Mouse (Mus musculus) right cerebral cortex, postnatal 10 days (tissue): Measurements from ENCODE around the gene Armc9.

Experiments used
- DNase-seq, 2 experiments: peaks; one replicate each; pipeline ENCODE4 v3.0.0; 2021; ENCODE audit warnings: low spot score in 2 of 2

Armc9 gene

GRCm38 (mm10) chr1:86154133-86154823, at the start of gene Armc9:
TSS of gene Armc9 (plus strand) at chr1:86154780.
- DNase-seq: peak; percentile 98 to 99

DNA sequence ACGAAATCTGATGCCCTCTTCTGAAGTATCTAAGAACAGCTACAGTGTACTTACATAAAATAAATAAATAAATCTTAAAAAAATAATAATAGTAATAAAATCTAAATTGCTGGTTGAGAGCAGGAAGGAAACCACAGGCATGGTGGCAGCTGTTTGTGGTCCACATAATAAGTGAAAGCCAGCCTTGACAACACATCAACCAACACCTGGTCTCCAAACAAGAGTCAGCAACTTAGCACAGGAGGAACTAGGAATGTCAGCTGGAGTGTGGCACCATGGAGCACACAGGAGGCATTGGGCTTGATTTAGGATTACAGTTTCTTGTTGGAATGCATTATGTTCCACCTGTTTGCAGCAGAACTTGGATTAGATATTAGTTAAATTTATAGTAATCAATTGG, 49.5 kb upstream of the Armc9 start:
- DNase-seq: no peak

GRCm38 (mm10) chr1:86111779-86112178, 42.8 kb upstream of the Armc9 start, which contains the start of gene Htr2b:
TSS of gene Htr2b (minus strand) at chr1:86111970.
- DNase-seq: peak; percentile 71 to 72

DNA sequence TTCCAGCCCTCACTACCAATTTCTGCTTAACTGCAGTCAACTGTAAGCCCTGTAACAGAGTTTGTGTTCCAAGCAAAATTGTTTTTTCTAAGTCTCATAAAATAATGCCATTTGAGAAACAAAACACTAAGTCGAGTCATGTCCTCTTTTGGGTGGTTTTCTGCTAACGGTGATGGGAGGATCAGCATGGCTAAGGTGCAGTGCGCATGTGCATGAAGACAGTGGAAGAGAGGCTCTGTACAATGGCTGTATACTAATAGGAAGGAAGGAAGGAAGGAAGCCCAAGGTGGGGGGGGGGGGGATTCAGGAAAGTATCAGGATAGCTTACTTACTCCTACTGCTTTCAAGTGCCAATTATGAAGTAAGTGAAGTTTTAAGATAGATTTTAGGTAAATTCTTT, 40.4 kb upstream of the Armc9 start:
- DNase-seq: no peak

- no peak for DNase-seq
Measured at GRCm38 (mm10) chr1:86119549-86119948, 35.0 kb upstream of the Armc9 start.

DNA sequence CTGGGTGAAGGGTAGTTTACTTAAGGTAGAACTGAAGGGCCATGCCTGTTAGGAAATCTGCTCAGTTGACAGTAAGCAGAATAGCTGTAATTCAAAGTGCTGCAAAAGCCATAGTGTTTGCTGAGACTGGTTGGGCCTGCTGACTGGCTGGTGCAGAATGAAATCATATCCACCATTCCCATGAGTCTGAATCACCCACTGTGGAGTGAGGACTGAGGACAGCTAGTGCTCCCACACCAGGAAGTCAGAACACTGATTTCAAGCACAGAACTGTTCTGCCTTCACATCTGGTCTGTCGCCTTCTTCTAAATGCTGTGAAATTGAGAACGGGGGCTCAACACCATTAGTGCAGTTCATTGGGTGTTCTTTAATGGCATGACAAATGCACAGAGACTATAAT, 28.5 kb upstream of the Armc9 start:
- DNase-seq: no peak

GRCm38 (mm10) chr1:86133337-86133736, 21.2 kb upstream of the Armc9 start, which contains the start of gene Gm21972:
TSS of gene Gm21972 (plus strand) at chr1:86133637.
- DNase-seq: no peak

GRCm38 (mm10) chr1:86135315-86135714, 19.3 kb upstream of the Armc9 start:
- no peak for DNase-seq

GRCm38 (mm10) chr1:86141081-86141480, 13.5 kb upstream of the Armc9 start:
- DNase-seq: no peak

- DNase-seq: no peak
Measured at GRCm38 (mm10) chr1:86143165-86143564, 11.4 kb upstream of the Armc9 start.

GRCm38 (mm10) chr1:86144001-86144944, 10.3 kb upstream of the Armc9 start:
- DNase-seq: no peak

DNA sequence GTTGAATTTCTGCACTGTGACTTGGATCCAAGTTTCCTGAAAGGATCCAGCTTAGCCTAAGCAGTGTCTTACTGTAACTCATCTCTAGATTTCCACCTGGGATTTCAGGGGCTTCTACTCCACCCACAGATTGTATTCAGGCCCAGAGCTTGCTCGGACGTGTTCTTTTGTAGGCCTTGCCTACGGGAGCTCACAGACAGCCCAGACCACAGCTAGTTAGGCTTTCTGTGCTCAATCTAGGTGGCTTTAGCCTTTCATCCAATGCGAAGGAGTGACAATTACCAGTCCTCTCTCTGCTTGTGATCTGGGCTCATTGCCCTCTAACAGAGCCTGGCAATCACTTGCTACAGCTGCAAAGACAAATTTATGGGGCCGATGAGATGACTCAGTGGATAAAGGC, 8.3 kb upstream of the Armc9 start:
- no peak for DNase-seq

- no peak for DNase-seq
Measured at GRCm38 (mm10) chr1:86147557-86147956, 7.0 kb upstream of the Armc9 start.

DNA sequence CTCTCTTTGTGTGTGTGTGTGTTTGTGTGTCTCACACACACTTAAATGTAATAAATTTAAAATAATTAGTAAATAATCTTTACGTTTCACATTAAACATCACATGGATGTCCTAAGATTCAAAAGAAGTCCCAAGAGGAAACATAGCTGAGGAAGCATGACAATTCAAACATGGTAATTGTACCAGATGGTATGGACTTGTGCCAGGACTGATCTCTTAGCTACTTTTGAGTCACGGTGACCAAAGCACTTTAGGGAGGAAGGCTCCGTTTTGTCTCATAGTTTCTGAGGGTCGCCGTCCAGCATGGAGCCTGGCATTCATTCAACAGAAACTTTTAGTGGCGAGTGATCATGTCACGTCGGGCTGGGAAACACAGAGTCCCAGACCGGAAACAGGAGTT, 6.4 kb upstream of the Armc9 start:
- no peak for DNase-seq

GRCm38 (mm10) chr1:86150929-86151328, 3.7 kb upstream of the Armc9 start:
- no peak for DNase-seq

DNA sequence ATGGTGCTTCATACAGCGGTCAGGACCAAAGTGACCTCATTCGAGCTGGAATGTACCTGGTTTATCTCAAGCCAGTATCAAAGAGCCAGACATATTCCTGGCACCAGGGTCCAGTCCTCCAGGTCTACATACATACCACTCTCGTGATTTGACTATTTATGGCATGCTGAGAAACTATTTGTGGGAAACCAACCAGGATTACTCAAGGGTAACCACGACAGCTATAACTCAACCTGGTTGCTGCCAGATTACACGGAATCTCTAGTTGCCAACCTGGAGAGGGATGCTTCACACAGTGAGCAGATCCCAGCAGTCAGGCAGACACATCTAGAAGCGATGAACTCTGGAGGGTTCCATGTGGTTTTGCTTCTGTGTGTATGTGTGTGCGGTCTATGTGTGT, 3.2 kb upstream of the Armc9 start:
- no peak for DNase-seq

- DNase-seq: no peak
Measured at GRCm38 (mm10) chr1:86152618-86153017, 2.0 kb upstream of the Armc9 start.

GRCm38 (mm10) chr1:86154824-86155164, 214 bp downstream of the Armc9 start:
- DNase-seq: no peak

DNA sequence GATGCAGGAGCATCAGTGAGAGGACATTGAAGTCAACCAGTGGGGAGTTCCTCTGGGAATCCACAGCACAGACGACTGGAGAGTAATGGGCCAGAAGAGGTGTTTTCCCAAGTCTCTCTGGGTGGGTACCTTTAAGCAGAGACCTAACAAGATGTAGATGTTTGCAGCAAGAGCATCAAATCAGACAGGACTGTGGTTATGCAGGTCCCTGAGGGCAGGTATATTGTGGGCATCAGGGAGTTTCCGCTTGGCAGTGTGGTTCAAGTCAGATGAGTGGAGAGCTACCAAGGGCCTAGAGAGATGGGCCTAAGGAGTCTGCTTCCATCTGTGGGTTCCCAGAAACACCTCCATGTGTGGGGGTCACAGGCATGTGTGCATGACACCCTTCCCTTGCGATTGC, 1.5 kb downstream of the Armc9 start:
- no peak for DNase-seq

GRCm38 (mm10) chr1:86156595-86156994, 2.0 kb downstream of the Armc9 start:
- no peak for DNase-seq

- DNase-seq: no peak
Measured at GRCm38 (mm10) chr1:86160059-86160458, 5.5 kb downstream of the Armc9 start.

GRCm38 (mm10) chr1:86160479-86160878, 5.9 kb downstream of the Armc9 start:
- DNase-seq: no peak

DNA sequence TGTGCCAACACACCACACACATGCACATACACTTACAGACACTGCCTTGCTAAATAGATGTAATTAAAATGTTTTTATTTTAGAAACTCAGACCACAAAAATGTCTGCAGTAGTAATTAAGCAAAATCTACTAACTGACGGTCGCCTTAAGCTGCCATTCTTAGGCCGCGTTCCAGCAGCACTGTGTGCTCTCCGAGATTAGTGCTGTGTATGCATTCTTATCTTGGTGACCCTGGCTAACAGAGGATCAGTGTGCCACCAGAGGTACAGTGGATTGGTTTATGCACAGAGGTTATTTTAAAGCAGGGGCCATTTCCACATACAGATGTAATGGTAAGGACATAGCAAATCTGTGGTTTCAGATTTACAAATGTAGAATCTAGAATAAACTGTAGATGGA, 6.5 kb downstream of the Armc9 start:
- no peak for DNase-seq
